Mouse (Mus musculus): ENCODE data around the gene Kcnb1.

The Kcnb1 gene

DNA sequence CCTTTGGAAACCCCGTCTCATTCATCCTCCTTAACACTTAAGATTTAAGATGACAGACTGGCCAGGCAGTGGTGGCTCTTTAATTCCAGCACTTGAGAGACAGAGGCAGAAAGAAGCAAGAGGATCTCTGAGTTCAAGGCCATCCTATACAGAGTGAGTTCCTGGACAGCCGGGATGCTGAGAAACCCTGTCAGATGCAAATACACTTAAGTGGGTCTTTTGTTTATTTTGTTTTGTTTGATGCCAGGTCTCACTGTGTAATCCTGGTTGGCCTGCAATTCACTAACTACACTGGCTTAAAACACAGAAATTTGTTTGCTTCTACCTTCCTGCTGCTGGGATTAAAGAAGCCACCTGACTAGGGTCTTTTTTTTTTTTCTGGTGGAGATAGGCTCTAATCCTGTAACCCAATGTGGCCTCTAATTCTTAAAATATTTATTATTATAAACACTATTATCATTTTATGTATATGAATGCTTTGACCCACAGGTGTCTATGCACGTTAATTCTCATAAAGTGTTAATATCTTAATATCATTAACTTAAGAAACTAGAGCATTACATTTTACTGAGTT lies 131.1 kb downstream of the Kcnb1 start:
- DNase-seq, result no peak

DNA sequence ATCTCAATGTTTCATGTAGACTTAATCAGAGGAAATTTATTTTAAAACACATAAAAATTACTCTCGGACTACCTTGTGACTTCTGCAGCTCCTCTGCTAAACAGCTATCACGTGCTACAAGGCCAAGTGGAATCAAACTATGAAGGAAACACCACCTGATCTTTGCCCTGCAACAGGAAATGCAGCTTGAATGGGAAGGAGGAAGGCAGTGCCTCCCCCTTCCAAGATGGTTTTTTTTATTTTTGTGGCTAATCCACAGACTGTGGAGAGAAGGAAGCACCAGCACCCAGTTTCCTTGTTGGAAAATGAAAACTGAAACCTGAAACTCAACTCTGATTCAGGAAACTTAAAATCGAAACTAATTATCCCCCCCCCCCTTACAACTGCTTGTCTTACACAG lies 131.8 kb downstream of the Kcnb1 start:
- DNase-seq, result no peak

- no peak for DNase-seq
Observed at GRCm38 (mm10) chr2:167056942-167057323, 133.0 kb downstream of the Kcnb1 start.

- DNase-seq, result no peak
Observed at GRCm38 (mm10) chr2:167056210-167056941, 133.6 kb downstream of the Kcnb1 start.

- no peak for DNase-seq
Observed at GRCm38 (mm10) chr2:167055386-167055785, 134.6 kb downstream of the Kcnb1 start.

- peak; percentile 85 for DNase-seq
Observed at GRCm38 (mm10) chr2:167053127-167053844, 136.7 kb downstream of the Kcnb1 start.

DNA sequence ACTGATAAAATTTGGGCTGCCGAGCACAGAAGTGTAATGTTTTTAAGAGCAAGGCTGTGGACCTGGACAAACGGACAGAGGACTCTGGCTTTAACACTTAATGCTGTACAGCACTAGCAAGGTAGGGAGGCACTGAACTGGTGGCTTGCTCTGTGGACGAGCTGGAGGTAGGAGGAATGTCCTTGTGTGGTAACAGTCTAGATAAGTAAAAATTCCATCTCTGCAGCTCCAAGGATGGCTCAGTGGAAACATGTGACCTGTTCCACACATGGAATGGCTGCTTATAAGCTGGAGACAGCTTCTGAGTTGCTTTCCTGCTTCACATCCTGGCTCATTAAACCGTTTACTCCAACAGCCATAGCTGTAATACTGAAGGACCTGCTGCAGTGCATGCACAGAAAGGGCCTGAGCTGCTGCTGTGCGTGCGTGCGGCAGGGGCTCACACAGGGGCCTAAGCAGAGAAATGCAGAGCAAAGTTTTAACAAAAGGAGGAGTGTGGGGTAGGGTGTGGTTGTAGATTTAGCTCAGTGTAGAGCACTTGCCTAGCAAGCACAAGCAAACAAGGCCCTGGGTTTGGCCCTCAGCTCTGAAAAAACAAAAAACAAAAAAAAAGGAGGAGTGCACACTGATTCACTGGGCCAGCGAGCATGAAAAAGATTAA lies 141.1 kb downstream of the Kcnb1 start:
- no peak for DNase-seq

DNA sequence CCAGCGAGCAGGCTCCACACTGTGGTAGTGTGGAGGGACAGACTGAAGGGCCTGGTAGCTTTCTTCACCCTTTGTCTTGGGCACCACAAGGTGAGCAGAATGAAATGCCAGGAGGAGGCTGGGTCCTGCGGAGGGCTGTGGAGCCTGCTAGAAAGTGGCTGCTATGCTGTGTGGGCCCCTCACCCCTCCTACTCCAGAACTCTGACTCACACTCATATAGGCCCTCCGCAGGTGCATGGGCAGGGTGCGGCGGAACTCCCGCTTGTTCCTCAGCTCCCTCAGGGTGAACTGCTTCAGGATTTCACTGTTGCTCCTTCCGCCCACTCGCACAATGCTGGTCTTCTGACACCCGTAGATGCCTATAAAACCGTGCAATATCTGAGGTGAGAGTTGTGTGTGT lies 141.7 kb downstream of the Kcnb1 start:
- no peak for DNase-seq
